Mouse (Mus musculus): Measurements from ENCODE around the gene Olfml2b. TPM values are rescaled to one million over a fixed set of nuclear protein-coding genes. Genes with fewer than 3 reads are reported as not detected.
A peak's percentile ranks its signal among the peaks of the same experiment; 100 is the strongest.

Olfml2b gene
- total RNA-seq, 2 experiments from 2014 or later, result 5.3 to 6.6 TPM

DNA sequence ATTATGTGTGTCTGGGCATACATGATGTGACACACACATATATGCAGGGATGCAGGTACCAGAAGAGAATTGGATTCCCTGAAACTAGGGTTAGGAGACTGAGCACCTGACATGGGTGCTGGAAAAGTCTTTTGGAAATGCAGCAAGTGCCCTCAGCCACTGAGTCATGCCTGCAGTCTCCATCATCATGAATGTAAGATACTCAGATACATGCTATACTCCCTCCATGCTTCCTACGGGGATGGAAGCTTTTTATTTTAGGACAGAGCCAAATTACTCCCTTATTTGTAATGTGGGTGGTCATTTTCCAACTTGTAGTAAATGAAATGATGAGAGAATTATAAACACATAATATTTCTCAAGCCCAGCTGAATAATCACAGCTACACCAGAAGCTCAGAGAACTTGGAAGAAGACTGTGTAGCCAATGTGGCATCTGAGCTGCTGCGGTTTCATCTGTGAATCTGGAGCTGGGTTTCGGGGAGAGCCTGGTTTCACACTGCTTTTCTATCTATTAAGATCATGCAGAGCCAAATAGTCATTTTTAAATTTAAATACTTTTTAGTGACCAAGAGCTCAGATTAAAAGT, 73.0 kb downstream of the Olfml2b start:
- no peak for DNase-seq (ENCODE audit: low spot score in 2 of 2)
- intact Hi-C loops (cut with DNase I), result no loop called here

DNA sequence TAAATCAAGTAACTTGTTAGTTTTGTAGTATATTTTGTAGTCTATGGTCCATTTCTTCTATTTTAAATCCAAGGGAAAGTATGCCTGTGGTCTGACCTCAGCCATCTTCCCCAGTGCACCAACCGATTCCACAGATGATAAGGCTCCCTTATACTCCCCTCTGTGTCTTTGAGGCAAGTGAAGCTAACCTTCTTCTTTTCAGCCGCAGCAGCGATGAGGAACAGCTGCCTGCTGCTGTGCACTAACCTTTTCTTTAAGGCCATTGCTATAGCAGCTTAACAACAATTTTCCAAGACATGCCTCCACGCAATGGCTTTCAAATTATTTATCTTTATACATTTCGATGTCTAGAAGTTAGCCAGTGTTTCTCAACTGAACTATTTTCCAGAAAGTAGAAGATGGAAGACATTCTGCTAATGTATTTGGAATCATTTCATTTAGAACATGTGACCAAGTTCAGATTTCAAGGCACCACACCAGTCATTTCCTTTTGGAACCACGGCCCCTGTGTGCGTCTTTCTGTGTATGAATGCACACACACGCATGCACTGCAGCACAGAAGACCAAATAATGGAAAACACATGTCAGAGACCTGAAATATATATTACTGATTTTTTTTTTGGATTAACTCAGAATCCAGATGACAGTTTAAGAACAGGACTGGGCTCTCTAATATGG, 73.9 kb downstream of the Olfml2b start:
- no peak for DNase-seq (ENCODE audit: low spot score in 2 of 2)
- intact Hi-C loops (cut with DNase I), result no loop called here

DNA sequence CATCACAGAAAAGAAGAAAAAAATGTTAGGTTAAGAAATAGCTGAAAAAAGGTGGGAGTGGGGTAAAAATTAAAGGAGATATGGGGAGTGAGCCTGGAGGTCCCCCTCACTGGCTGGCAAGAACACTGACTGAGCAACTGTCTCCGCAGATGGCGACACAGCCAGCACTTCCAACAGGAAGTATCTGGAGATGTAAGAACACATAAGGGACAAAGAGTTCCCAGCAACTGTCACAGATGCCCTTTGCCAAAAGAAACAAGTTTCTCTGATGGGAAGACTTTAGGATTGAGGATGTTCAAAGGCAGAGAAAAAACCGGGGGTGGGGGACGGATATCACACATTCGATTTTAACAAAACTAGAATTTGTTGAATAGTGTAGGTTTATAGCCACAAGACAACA, 77.2 kb downstream of the Olfml2b start:
- peak; percentile 27 to 61 for DNase-seq (ENCODE audit: low spot score in 2 of 2)
- intact Hi-C loops (cut with DNase I), result no loop called here

DNA sequence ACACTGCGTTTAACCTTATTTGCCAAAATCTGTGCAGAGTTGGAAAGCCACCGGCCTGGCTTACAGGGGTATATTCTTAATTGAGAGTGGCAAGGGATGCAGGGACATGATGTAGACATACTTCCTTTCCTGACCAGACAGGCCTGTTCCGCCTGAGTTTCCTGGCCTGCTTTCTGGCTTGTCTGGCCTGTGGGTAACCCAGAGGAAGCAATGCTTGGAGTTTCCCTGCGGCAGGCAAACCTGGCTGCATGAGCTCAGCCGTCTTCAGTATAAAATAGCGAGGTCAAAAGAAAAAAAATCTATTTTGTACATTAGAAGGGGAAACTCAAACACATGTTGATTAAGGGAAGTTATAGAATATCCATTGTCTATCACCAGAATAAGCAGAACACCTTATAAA, 84.2 kb downstream of the Olfml2b start:
- intact Hi-C loops (cut with DNase I), result no loop called here
- DNase-seq (ENCODE audit: low spot score in 2 of 2), result peak; percentile 20 to 31

DNA sequence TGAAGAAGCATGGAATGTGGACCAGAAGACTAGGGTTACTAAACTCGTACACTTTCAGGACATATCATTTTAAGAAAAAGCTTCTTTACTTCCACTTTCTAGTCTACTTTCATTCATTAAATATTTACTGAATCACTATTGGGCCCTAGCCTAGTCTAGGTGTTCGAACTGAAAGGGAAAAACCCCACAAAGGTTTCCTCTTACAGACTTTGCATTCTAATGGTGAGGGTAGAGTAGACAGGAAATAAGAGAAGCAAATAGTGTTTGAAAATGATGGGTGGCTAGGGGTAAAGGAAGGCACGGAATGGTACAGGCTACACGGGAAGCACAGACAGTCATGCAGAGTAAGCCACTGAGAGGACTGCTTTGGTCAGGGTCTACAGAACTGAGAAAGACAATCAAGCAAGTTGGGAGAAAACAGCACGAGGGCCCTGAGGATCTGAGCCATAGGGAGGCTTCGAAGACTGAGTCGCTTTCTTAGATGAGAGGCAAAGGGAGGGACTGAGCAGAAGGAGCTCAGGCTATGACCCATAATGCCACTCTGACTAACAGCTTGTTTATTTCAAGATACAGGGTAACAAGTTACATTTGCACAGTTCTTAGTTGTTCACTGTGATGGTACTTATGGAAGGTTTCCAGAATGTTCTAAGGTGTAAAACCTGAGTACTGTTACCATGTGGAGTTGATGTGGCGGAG, 85.1 kb downstream of the Olfml2b start:
- intact Hi-C loops (cut with DNase I), result no loop called here
- no peak for DNase-seq (ENCODE audit: low spot score in 2 of 2)

DNA sequence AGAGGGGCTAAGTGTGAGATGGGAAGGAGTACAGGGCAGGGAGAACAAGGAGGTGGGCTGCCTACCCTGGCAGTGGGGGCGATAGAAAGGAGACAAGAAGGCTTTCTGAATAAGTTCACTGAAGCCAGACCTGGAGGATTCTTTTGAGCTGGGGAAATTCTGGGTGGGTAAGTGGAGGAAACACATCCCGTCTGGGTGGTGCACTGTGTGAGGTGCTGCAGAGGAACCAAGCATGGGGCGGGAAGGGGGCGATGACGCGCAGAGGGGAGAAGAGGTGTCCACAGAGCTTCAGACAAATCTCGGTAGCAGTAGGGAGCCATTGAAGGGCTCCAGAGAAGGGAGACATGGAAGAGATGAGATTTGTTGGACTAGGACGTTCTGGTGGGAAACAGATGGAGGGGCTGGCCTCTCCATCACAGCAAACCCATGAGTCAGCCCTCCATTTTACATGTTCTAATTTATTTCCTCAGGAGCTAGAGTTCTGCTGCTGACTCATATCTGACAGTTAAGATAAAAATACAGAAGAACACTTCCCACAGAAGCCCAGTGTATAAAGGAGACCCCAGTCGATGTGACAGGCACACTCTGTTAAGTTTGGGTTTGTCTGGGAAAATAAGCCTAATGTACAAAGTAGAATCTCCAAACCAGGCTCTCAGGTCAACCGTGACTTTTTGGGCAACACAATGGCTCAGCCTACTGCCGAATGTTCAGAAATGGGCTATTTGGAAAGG, 87.7 kb downstream of the Olfml2b start:
- intact Hi-C loops (cut with DNase I), result no loop called here
- peak; percentile 26 to 50 for DNase-seq (ENCODE audit: low spot score in 2 of 2)

Other genes with a start within 250 kb of the Olfml2b start
- 100 to 1,000 TPM; 140 to 141 TPM for gene Nos1ap, start 54.7 kb upstream of the Olfml2b start, total RNA-seq (2021)
- 10 to 100 TPM; 33.2 to 34.6 TPM for gene Atf6, start 223.2 kb downstream of the Olfml2b start, total RNA-seq (2021)
- gene Gm26620, start 240.5 kb downstream of the Olfml2b start, total RNA-seq (2021), result under 1 TPM in 1 of 2 experiments, not detected in 1; 0.57 TPM
- gene Dusp12, start 241.0 kb downstream of the Olfml2b start, total RNA-seq (2021), result 10 to 100 TPM; 14.3 to 15.9 TPM

All from left cerebral cortex, postnatal 14 days (tissue).